Mouse (Mus musculus): Measurements from ENCODE around the gene Cd84. TPM values are rescaled to one million over a fixed set of nuclear protein-coding genes. Genes with fewer than 3 reads are reported as not detected.

The Cd84 gene
- total RNA-seq (2012; rRNA removed) (12.4 and 12.7 TPM in 2 replicates), total RNA-seq (2014; rRNA removed) (24.3 and 31.8 TPM in 2 replicates), polyA plus RNA-seq (2012; ENCODE audit: insufficient read length, low read depth) (17.4 and 18.1 TPM in 2 replicates)

GRCm38 (mm10) chr1:171839488-171839887 is at the start of gene Cd84:
Cd84 (plus strand) TSS chr1:171839697.
- Histone ChIP-seq H3K27me3 (replicated peaks) (no peaks in the 10 kb centered on the region), H3K9ac (ENCODE audit: insufficient read depth, low read depth) (peak within 1 kb of the TSS; percentile 76), H3K79me2 (replicated peaks; ENCODE audit: control insufficient read depth, extremely low read depth, insufficient read depth, poor library complexity, severe bottlenecking) (peaks cover 3% of the 10 kb centered on the region; the same call in 1 of the 2 replicates), H3K36me3 (replicated peaks in 1 of 2; ENCODE audit: control insufficient read depth in 1 of 2, insufficient read depth in 1 of 2, low read length in 1 of 2) (peaks cover 0 to 8% of the 10 kb centered on the region in 2 experiments), H3K9me3 (replicated peaks; ENCODE audit: low read length) (no peaks in the 10 kb centered on the region), H3K4me1 (ENCODE audit: control insufficient read depth in 1 of 2, insufficient read depth in 2 of 2) (peaks cover 2 to 36% of the 10 kb centered on the region in 2 experiments; a peak in 2 of 4 replicates), H3K4me2 (ENCODE audit: insufficient read depth, low read depth, poor library complexity, severe bottlenecking) (peak within 1 kb of the TSS; percentile 96), H3K4me3 (replicated peaks in 1 of 3; ENCODE audit: low read depth in 2 of 3, low read length in 2 of 3, poor library complexity in 1 of 3) (peak within 1 kb of the TSS; percentile 56 to 76 (median 61)), H3K27ac (ENCODE audit: insufficient read depth, low read depth) (peak within 1 kb of the TSS; percentile 70)
- no peak for TF ChIP-seq RAD21 (IDR thresholded peaks at IDR 0.05; ENCODE audit: low read depth, low read length)
- TF ChIP-seq UBTF (IDR thresholded peaks at IDR 0.05; ENCODE audit: low read depth, low read length): no peak
- no peak for TF ChIP-seq MEF2A (IDR thresholded peaks at IDR 0.05; ENCODE audit: borderline replicate concordance, low read depth, low read length)
- no peak for TF ChIP-seq MAZ (IDR thresholded peaks at IDR 0.05; ENCODE audit: low read depth, low read length)
- no peak for TF ChIP-seq ZMIZ1 (IDR thresholded peaks at IDR 0.05; ENCODE audit: low read depth, low read length)
- TF ChIP-seq RCOR1 (conservative IDR thresholded peaks at IDR 0.05; ENCODE audit: low read depth, low read length): no peak
- TF ChIP-seq HCFC1 (IDR thresholded peaks at IDR 0.05; ENCODE audit: low read depth, low read length): no peak
- TF ChIP-seq NRF1 (IDR thresholded peaks at IDR 0.05; ENCODE audit: low read depth, low read length): no peak
- TF ChIP-seq IRF4 (IDR thresholded peaks at IDR 0.05; ENCODE audit: low read depth, low read length): no peak
- no peak for TF ChIP-seq KAT2A (IDR thresholded peaks at IDR 0.05; ENCODE audit: insufficient replicate concordance, low read length)
- TF ChIP-seq POLR2AphosphoS2 (IDR thresholded peaks at IDR 0.05; ENCODE audit: low read depth, low read length): no peak
- no peak for TF ChIP-seq SMC3 (IDR thresholded peaks at IDR 0.05; ENCODE audit: low read depth, low read length)
- no peak for TF ChIP-seq GABPA (IDR thresholded peaks at IDR 0.05; ENCODE audit: insufficient replicate concordance, low read depth, low read length)
- no peak for TF ChIP-seq USF1 (IDR thresholded peaks at IDR 0.05; ENCODE audit: low read depth, low read length)
- TF ChIP-seq ELF1 (IDR thresholded peaks at IDR 0.05; ENCODE audit: low read depth, low read length): no peak
- no peak for TF ChIP-seq CTCF (conservative IDR thresholded peaks at IDR 0.05 in 1 of 2, IDR thresholded peaks at IDR 0.05 in 1 of 2; ENCODE audit: low read depth in 2 of 2, low read length in 2 of 2)
- TF ChIP-seq ETS1 (conservative IDR thresholded peaks at IDR 0.05; ENCODE audit: low read depth, low read length): no peak
- no peak for TF ChIP-seq EP300 (IDR thresholded peaks at IDR 0.05; ENCODE audit: low read length)
- dilution Hi-C loops (cut with MboI; ENCODE audit: extremely low pct_ligation_motif_present, extremely low pct_unique_long_range_greater_than_20kb, low sequenced_read_pairs): no loop called here
- DNase-seq (ENCODE audit: extremely low read depth): no peak
- in situ Hi-C loops (cut with MboI; ENCODE audit: low pct_ligation_motif_present, low pct_unique_long_range_greater_than_20kb, low sequenced_read_pairs): no loop called here

- H3K36me3 ChIP-seq (replicated peaks in 1 of 2; ENCODE audit: control insufficient read depth in 1 of 2, insufficient read depth in 1 of 2, low read length in 1 of 2): no peaks in the 10 kb centered on the region
- TF ChIP-seq POLR2A (IDR thresholded peaks at IDR 0.05; ENCODE audit: low read depth, low read length) (no peak), ZC3H11A (IDR thresholded peaks at IDR 0.05; ENCODE audit: low read depth, low read length) (no peak), E2F4 (IDR thresholded peaks at IDR 0.05; ENCODE audit: insufficient replicate concordance, low read depth, low read length) (no peak), MAX (IDR thresholded peaks at IDR 0.05; ENCODE audit: low read length) (no peak), MYC (IDR thresholded peaks at IDR 0.05; ENCODE audit: low read depth, low read length) (no peak), CTCF (conservative IDR thresholded peaks at IDR 0.05 in 1 of 2, IDR thresholded peaks at IDR 0.05 in 1 of 2; ENCODE audit: low read depth in 2 of 2, low read length in 2 of 2) (no peak), UBTF (IDR thresholded peaks at IDR 0.05; ENCODE audit: low read depth, low read length) (no peak)
- no peak overlapping the region for H3K9ac ChIP-seq (ENCODE audit: insufficient read depth, low read depth)
- H3K4me2 ChIP-seq (ENCODE audit: insufficient read depth, low read depth, poor library complexity, severe bottlenecking): no peak overlapping the region
- peaks cover 5% of the 10 kb centered on the region for H3K9me3 ChIP-seq (replicated peaks; ENCODE audit: low read length)
- H3K79me2 ChIP-seq (replicated peaks; ENCODE audit: control insufficient read depth, extremely low read depth, insufficient read depth, poor library complexity, severe bottlenecking): no peaks in the 10 kb centered on the region
- H3K27me3 ChIP-seq (replicated peaks): no peaks in the 10 kb centered on the region
- no peak overlapping the region for H3K4me3 ChIP-seq (replicated peaks in 1 of 3; ENCODE audit: low read depth in 2 of 3, low read length in 2 of 3, poor library complexity in 1 of 3)
- in situ Hi-C loops (cut with MboI; ENCODE audit: low pct_ligation_motif_present, low pct_unique_long_range_greater_than_20kb, low sequenced_read_pairs) (no loop called here), dilution Hi-C loops (cut with MboI; ENCODE audit: extremely low pct_ligation_motif_present, extremely low pct_unique_long_range_greater_than_20kb, low sequenced_read_pairs) (no loop called here)
- H3K27ac ChIP-seq (ENCODE audit: insufficient read depth, low read depth): no peak overlapping the region
- peaks cover 0 to 21% of the 10 kb centered on the region in 2 experiments; a peak in 2 of 4 replicates for H3K4me1 ChIP-seq (ENCODE audit: control insufficient read depth in 1 of 2, insufficient read depth in 2 of 2)
- no peak for DNase-seq (ENCODE audit: extremely low read depth)
Measured at GRCm38 (mm10) chr1:171791491-171791890, 48.0 kb upstream of the Cd84 start.
